Mouse (Mus musculus): ENCODE results near the gene Krt80.

The Krt80 gene

DNA sequence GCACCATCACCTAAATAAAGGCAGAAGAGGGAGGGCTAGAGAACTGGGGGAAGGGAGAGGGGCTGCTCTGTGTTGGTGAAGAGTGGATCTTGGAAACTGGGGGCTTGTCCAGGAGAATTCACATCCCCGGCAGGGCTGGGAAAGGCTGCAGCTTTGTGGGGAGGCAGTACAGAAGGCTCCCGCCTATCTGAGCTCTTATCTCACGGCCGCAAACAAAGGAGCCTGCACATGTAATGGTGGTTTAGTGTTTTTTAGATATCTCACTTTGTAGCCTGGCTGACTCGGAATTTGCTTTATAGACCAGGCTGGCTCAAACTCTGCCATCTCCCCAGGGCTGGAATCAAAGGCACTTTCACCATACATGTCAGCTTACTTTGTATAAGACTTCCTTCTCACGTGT lies 69.8 kb downstream of the Krt80 start:
- Histone ChIP-seq H3K9me3 (ENCODE audit: low read length) (no peaks in the 10 kb centered on the region), H3K36me3 (ENCODE audit: insufficient read depth, low read length) (no peaks in the 10 kb centered on the region), H3K4me3 (replicated peaks; ENCODE audit: low read length) (no peak overlapping the region), H3K27me3 (ENCODE audit: insufficient read depth, low read length) (peaks cover 5% of the 10 kb centered on the region), H3K4me1 (replicated peaks; ENCODE audit: low read depth, low read length) (0 out of 2 replicates have a peak, but pooled peaks cover 2% of the 10 kb centered on the region)
- no peak for TF ChIP-seq POU5F1 (IDR thresholded peaks at IDR 0.05; ENCODE audit: borderline replicate concordance, low read length)
- no peak for TF ChIP-seq CTCF (conservative IDR thresholded peaks at IDR 0.05; ENCODE audit: low read length)
- TF ChIP-seq NANOG (IDR thresholded peaks at IDR 0.05; ENCODE audit: borderline replicate concordance, low read length) = no peak

DNA sequence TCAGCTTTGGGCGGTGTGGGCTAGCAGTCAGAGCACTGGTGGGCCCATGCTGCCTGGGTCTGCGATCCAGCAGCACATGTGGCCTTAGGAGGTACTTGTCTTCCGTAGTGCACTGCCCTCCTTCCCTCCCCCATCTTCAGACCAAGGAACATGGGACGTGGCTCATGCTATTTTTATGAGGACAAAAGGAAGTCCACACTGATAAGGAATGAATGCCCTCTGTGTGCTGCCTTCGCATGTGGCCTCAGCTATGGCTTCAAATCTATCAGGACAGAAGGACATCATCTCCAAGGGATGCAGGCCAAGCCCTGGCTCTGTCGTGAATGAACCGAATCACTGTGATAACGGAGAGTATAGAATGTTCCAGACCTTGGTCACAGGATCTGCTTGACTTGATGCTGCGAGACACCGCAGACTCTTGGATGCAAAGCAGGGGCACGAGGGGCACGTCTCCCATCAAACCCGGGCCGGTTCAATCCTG lies 70.4 kb downstream of the Krt80 start:
- H3K36me3 ChIP-seq (ENCODE audit: insufficient read depth, low read length) = no peaks in the 10 kb centered on the region
- no peaks in the 10 kb centered on the region for H3K9me3 ChIP-seq (ENCODE audit: low read length)
- TF ChIP-seq NANOG (IDR thresholded peaks at IDR 0.05; ENCODE audit: borderline replicate concordance, low read length) = no peak
- TF ChIP-seq POU5F1 (IDR thresholded peaks at IDR 0.05; ENCODE audit: borderline replicate concordance, low read length) = no peak
- TF ChIP-seq CTCF (conservative IDR thresholded peaks at IDR 0.05; ENCODE audit: low read length) = no peak
- H3K4me3 ChIP-seq (replicated peaks; ENCODE audit: low read length) = no peak overlapping the region
- peaks cover 5% of the 10 kb centered on the region for H3K27me3 ChIP-seq (ENCODE audit: insufficient read depth, low read length)
- 0 out of 2 replicates have a peak, but pooled peaks cover 3% of the 10 kb centered on the region for H3K4me1 ChIP-seq (replicated peaks; ENCODE audit: low read depth, low read length)

DNA sequence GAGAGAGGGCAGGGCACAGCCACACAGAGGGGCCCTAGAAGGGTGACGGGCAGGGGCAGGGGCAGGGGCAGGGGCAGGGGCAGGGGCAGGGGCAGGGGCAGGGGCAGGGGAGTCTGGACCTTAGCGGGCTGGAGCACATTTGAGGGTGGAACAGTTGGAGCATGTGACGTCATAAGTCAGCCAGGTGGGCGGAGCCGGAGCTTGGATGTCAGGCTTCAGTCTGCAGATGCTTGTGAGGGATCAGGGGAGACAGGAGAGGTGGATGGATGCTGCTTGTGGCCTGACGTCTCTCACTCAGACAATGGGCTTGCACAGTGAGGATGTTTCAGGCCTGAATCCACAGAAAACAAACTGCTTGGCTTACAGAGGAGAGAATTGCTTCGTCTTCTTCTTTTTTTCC lies 71.4 kb downstream of the Krt80 start:
- Histone ChIP-seq H3K9me3 (ENCODE audit: low read length) (no peaks in the 10 kb centered on the region), H3K36me3 (ENCODE audit: insufficient read depth, low read length) (no peaks in the 10 kb centered on the region), H3K27me3 (ENCODE audit: insufficient read depth, low read length) (peaks cover 5% of the 10 kb centered on the region), H3K4me3 (replicated peaks; ENCODE audit: low read length) (no peak overlapping the region), H3K4me1 (replicated peaks; ENCODE audit: low read depth, low read length) (peaks cover 13% of the 10 kb centered on the region)
- TF ChIP-seq POU5F1 (IDR thresholded peaks at IDR 0.05; ENCODE audit: borderline replicate concordance, low read length) (no peak), CTCF (conservative IDR thresholded peaks at IDR 0.05; ENCODE audit: low read length) (no peak), NANOG (IDR thresholded peaks at IDR 0.05; ENCODE audit: borderline replicate concordance, low read length) (no peak)

DNA sequence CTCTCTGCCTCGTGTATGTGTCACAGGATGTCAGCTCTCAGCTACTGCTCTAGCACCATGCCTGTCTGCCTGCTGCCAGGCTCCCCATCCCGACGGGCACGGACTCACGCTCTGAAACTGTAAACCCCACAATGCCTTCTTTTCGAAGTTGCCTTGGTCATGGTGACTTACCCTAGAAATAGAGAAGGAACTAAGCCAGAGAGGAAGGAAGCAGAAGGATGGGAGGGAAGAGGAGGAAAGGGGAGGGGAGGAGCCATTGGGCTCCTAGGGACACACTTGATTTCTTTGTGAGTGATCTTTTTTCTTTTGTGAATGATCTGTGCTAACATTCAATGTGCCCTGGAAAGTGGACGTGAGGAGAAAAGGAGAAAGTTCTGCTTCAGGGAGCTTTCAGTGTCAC lies 72.0 kb downstream of the Krt80 start:
- Histone ChIP-seq H3K36me3 (ENCODE audit: insufficient read depth, low read length) (no peaks in the 10 kb centered on the region), H3K27me3 (ENCODE audit: insufficient read depth, low read length) (peaks cover 5% of the 10 kb centered on the region), H3K4me1 (replicated peaks; ENCODE audit: low read depth, low read length) (peaks cover 18% of the 10 kb centered on the region), H3K9me3 (ENCODE audit: low read length) (no peaks in the 10 kb centered on the region), H3K4me3 (replicated peaks; ENCODE audit: low read length) (no peak overlapping the region)
- TF ChIP-seq NANOG (IDR thresholded peaks at IDR 0.05; ENCODE audit: borderline replicate concordance, low read length) = no peak
- TF ChIP-seq CTCF (conservative IDR thresholded peaks at IDR 0.05; ENCODE audit: low read length) = no peak
- TF ChIP-seq POU5F1 (IDR thresholded peaks at IDR 0.05; ENCODE audit: borderline replicate concordance, low read length) = no peak

Measured in E14TG2a.4 (cell line).